Mouse (Mus musculus) kidney, embryonic 15.5 days (tissue): Measurements from ENCODE around the gene Chst14. TPM values are rescaled to one million over a fixed set of nuclear protein-coding genes. Genes with fewer than 3 reads are reported as not detected.

Source experiments
- ATAC-seq: fragments of 200-750 bp; cut with Nextera tagmentation; replicated peaks from 2 replicates; pipeline ENCODE4 v1.8.0; 2017; ENCODE audit warnings: moderate TSS enrichment; ENCODE audit not compliant: low FRiP score
- H3K27ac ChIP-seq: fragments of 300-500 bp; sonication (generic); 2 replicates; pipeline ENCODE4 v1.5.1; 2015; ENCODE audit warnings: mild to moderate bottlenecking, inconsistent platforms
- H3K27me3 ChIP-seq: fragments of 300-500 bp; sonication (generic); 2 replicates; pipeline ENCODE4 v1.6.1; 2015; ENCODE audit warnings: inconsistent platforms
- H3K36me3 ChIP-seq: fragments of 300-500 bp; sonication (generic); 2 replicates; pipeline ENCODE4 v1.6.1; 2015; ENCODE audit warnings: inconsistent platforms
- H3K4me1 ChIP-seq: fragments of 300-500 bp; sonication (generic); 2 replicates; pipeline ENCODE4 v1.6.1; 2015; ENCODE audit warnings: inconsistent platforms
- H3K4me2 ChIP-seq: fragments of 300-500 bp; sonication (generic); 2 replicates; pipeline ENCODE4 v1.6.1; 2015; ENCODE audit warnings: moderate library complexity, mild to moderate bottlenecking, inconsistent platforms
- H3K4me3 ChIP-seq: fragments of 300-500 bp; sonication (generic); replicated peaks from 2 replicates; pipeline ENCODE4 v1.5.1; 2015; ENCODE audit warnings: mild to moderate bottlenecking, inconsistent platforms
- H3K9ac ChIP-seq: fragments of 300-500 bp; sonication (generic); 2 replicates; pipeline ENCODE4 v1.6.1; 2015; ENCODE audit warnings: mild to moderate bottlenecking, inconsistent platforms
- H3K9me3 ChIP-seq: fragments of 300-500 bp; sonication (generic); replicated peaks from 2 replicates; pipeline ENCODE4 v1.6.1; 2016; ENCODE audit warnings: inconsistent platforms
- WGBS: fragments of 180-500 bp; shearing (Covaris S2); methylation state at CpG from one replicate; pipeline ENCODE4 v1.1.7; 2015; ENCODE audit warnings: mixed read lengths; 5-methylcytosine and 5-hydroxymethylcytosine counted together
- polyA plus RNA-seq: library from polyadenylated mRNA; unstranded; fragments of >200 nt; fragmentation: Nextera tagmentation; extraction: Ambion mirVana; gene quantifications from 2 replicates; pipeline ENCODE4 v1.2.1, GENCODE M21; 2015

Gene Chst14
- polyA plus RNA-seq, 1 experiment from 2014 or later, result 28.4 TPM

GRCm38 (mm10) chr2:118910605-118911278 lies 15.6 kb upstream of the Chst14 start:
- 74% methylated on average over 7 of the region's 7 CpGs for WGBS
- Histone ChIP-seq H3K36me3 (no peaks in the 10 kb centered on the region), H3K27ac (no peak overlapping the region), H3K4me3 (no peak overlapping the region), H3K9me3 (no peaks in the 10 kb centered on the region), H3K4me2 (no peak overlapping the region), H3K4me1 (peaks cover 32% of the 10 kb centered on the region), H3K27me3 (no peaks in the 10 kb centered on the region), H3K9ac (no peak overlapping the region; the same call in 1 of the 2 replicates)
- no peak for ATAC-seq

GRCm38 (mm10) chr2:118912706-118913105 lies 13.6 kb upstream of the Chst14 start:
- H3K27ac ChIP-seq, result no peak overlapping the region
- H3K36me3 ChIP-seq, result peaks cover 12% of the 10 kb centered on the region
- no peak for ATAC-seq
- H3K9ac ChIP-seq, result no peak overlapping the region
- H3K4me3 ChIP-seq, result no peak overlapping the region
- no peaks in the 10 kb centered on the region for H3K27me3 ChIP-seq
- peaks cover 30% of the 10 kb centered on the region for H3K4me1 ChIP-seq
- no peak overlapping the region for H3K4me2 ChIP-seq
- 76% methylated on average over 8 of the region's 8 CpGs for WGBS
- no peaks in the 10 kb centered on the region for H3K9me3 ChIP-seq

GRCm38 (mm10) chr2:118913551-118914276 lies 12.6 kb upstream of the Chst14 start:
- no peaks in the 10 kb centered on the region for H3K27me3 ChIP-seq
- WGBS, result 55% methylated on average over 11 of the region's 11 CpGs
- no peak overlapping the region for H3K4me2 ChIP-seq
- H3K36me3 ChIP-seq, result peaks cover 13% of the 10 kb centered on the region
- ATAC-seq, result no peak
- H3K9me3 ChIP-seq, result no peaks in the 10 kb centered on the region
- H3K4me1 ChIP-seq, result peaks cover 25% of the 10 kb centered on the region
- no peak overlapping the region for H3K4me3 ChIP-seq
- 0 out of 2 replicates have a peak overlapping the region, but pooled peaks have one; percentile 2 for H3K9ac ChIP-seq
- H3K27ac ChIP-seq, result no peak overlapping the region

GRCm38 (mm10) chr2:118914685-118915084 lies 11.6 kb upstream of the Chst14 start:
- 63% methylated on average over 8 of the region's 8 CpGs for WGBS

GRCm38 (mm10) chr2:118916436-118916835 lies 9.9 kb upstream of the Chst14 start:
- WGBS, result 89% methylated on average over 17 of the region's 17 CpGs
- ATAC-seq, result no peak

More at GRCm38 (mm10) chr2:118914685-118915084, 11.6 kb upstream of the Chst14 start:
- no peak for ATAC-seq
- Histone ChIP-seq H3K4me3 (no peak overlapping the region), H3K4me1 (peaks cover 24% of the 10 kb centered on the region), H3K27me3 (no peaks in the 10 kb centered on the region), H3K36me3 (peaks cover 21% of the 10 kb centered on the region), H3K9ac (no peak overlapping the region), H3K4me2 (no peak overlapping the region), H3K27ac (no peak overlapping the region), H3K9me3 (no peaks in the 10 kb centered on the region)

GRCm38 (mm10) chr2:118918543-118918942 lies 7.8 kb upstream of the Chst14 start:
- no peak overlapping the region for H3K27ac ChIP-seq
- H3K4me2 ChIP-seq, result no peak overlapping the region
- H3K4me1 ChIP-seq, result peaks cover 7% of the 10 kb centered on the region
- no peak overlapping the region for H3K9ac ChIP-seq
- no peaks in the 10 kb centered on the region for H3K9me3 ChIP-seq
- H3K36me3 ChIP-seq, result peaks cover 58% of the 10 kb centered on the region
- no peak overlapping the region for H3K4me3 ChIP-seq
- no peaks in the 10 kb centered on the region for H3K27me3 ChIP-seq
- 47% methylated on average over 1 of the region's 1 CpGs for WGBS
- ATAC-seq, result no peak

More at GRCm38 (mm10) chr2:118916436-118916835, 9.9 kb upstream of the Chst14 start:
- peaks cover 15% of the 10 kb centered on the region for H3K4me1 ChIP-seq
- H3K4me3 ChIP-seq, result no peak overlapping the region
- no peaks in the 10 kb centered on the region for H3K9me3 ChIP-seq
- no peaks in the 10 kb centered on the region for H3K27me3 ChIP-seq
- H3K9ac ChIP-seq, result no peak overlapping the region
- no peak overlapping the region for H3K4me2 ChIP-seq
- H3K36me3 ChIP-seq, result peaks cover 38% of the 10 kb centered on the region
- H3K27ac ChIP-seq, result no peak overlapping the region

GRCm38 (mm10) chr2:118920428-118920827 lies 5.9 kb upstream of the Chst14 start:
- Histone ChIP-seq H3K4me1 (peaks cover under 1% of the 10 kb centered on the region), H3K36me3 (peaks cover 60% of the 10 kb centered on the region), H3K4me3 (no peak overlapping the region), H3K9ac (no peak overlapping the region), H3K27ac (no peak overlapping the region), H3K27me3 (no peaks in the 10 kb centered on the region), H3K4me2 (no peak overlapping the region), H3K9me3 (no peaks in the 10 kb centered on the region)
- WGBS, result 60% methylated on average over 3 of the region's 3 CpGs
- ATAC-seq, result no peak

- Histone ChIP-seq H3K9ac (peak overlapping the region; percentile 78), H3K36me3 (peaks cover 28% of the 10 kb centered on the region), H3K4me2 (peak overlapping the region; percentile 96), H3K27ac (peak overlapping the region; percentile 66; the same call in 1 of the 2 replicates), H3K4me3 (peak overlapping the region; percentile 75), H3K9me3 (no peaks in the 10 kb centered on the region), H3K27me3 (no peaks in the 10 kb centered on the region), H3K4me1 (peaks cover 33% of the 10 kb centered on the region)
- WGBS, result 0% methylated on average over 6 of the region's 6 CpGs
- ATAC-seq, result peak; percentile 70
Measured at GRCm38 (mm10) chr2:118925952-118926351, 344 bp upstream of the Chst14 start.

GRCm38 (mm10) chr2:118926998-118927739 lies 873 bp downstream of the Chst14 start:
- H3K4me3 ChIP-seq, result peak overlapping the region; percentile 75
- peak overlapping the region; percentile 96 for H3K4me2 ChIP-seq
- H3K27me3 ChIP-seq, result no peaks in the 10 kb centered on the region
- H3K36me3 ChIP-seq, result peaks cover 16% of the 10 kb centered on the region
- 33% methylated on average over 31 of the region's 31 CpGs for WGBS
- no peaks in the 10 kb centered on the region for H3K9me3 ChIP-seq
- no peak for ATAC-seq
- H3K4me1 ChIP-seq, result peaks cover 33% of the 10 kb centered on the region
- peak overlapping the region; percentile 66 for H3K27ac ChIP-seq
- H3K9ac ChIP-seq, result peak overlapping the region; percentile 78

- Histone ChIP-seq H3K4me1 (no peaks in the 10 kb centered on the region), H3K27ac (no peak overlapping the region), H3K27me3 (peaks cover 6% of the 10 kb centered on the region), H3K4me2 (no peak overlapping the region), H3K9ac (no peak overlapping the region), H3K4me3 (no peak overlapping the region), H3K36me3 (no peaks in the 10 kb centered on the region), H3K9me3 (no peaks in the 10 kb centered on the region)
- 63% methylated on average over 7 of the region's 7 CpGs for WGBS
- ATAC-seq, result no peak
Measured at GRCm38 (mm10) chr2:118941341-118941740, 15.0 kb downstream of the Chst14 start.

- H3K36me3 ChIP-seq, result no peaks in the 10 kb centered on the region
- H3K4me1 ChIP-seq, result no peaks in the 10 kb centered on the region
- H3K4me3 ChIP-seq, result no peak overlapping the region
- no peak overlapping the region for H3K9ac ChIP-seq
- no peak overlapping the region for H3K27ac ChIP-seq
- H3K4me2 ChIP-seq, result no peak overlapping the region
- H3K9me3 ChIP-seq, result no peaks in the 10 kb centered on the region
- WGBS, result 93% methylated on average over 6 of the region's 6 CpGs
- no peak for ATAC-seq
- 0 out of 2 replicates have a peak, but pooled peaks cover 3% of the 10 kb centered on the region for H3K27me3 ChIP-seq
Measured at GRCm38 (mm10) chr2:118943232-118943631, 16.9 kb downstream of the Chst14 start.

- Histone ChIP-seq H3K27ac (no peak overlapping the region), H3K9ac (no peak overlapping the region), H3K36me3 (no peaks in the 10 kb centered on the region), H3K4me1 (no peaks in the 10 kb centered on the region), H3K9me3 (no peaks in the 10 kb centered on the region), H3K27me3 (no peaks in the 10 kb centered on the region), H3K4me2 (no peak overlapping the region), H3K4me3 (no peak overlapping the region)
- no peak for ATAC-seq
- WGBS, result 82% methylated on average over 4 of the region's 4 CpGs
Measured at GRCm38 (mm10) chr2:118948818-118949217, 22.5 kb downstream of the Chst14 start.
